Mouse (Mus musculus) megakaryocyte, embryonic 14.5 days (primary cell): ENCODE data around the gene Tmem97.
"Not testable (repeated sequence)": the region's sequence is repeated elsewhere in the genome, so short reads cannot be mapped to it uniquely, and the experiment has no call there.

Source experiments
- FLI1 ChIP-seq: IDR thresholded peaks from 2 replicates; pipeline ENCODE4 v1.6.1; 2012; ENCODE audit warnings: low read length, inconsistent platforms, mixed read lengths
- GATA1 ChIP-seq: IDR thresholded peaks from 3 replicates; pipeline ENCODE4 v1.6.1; 2012; ENCODE audit warnings: mixed read lengths, low read length, inconsistent platforms, borderline replicate concordance

DNA sequence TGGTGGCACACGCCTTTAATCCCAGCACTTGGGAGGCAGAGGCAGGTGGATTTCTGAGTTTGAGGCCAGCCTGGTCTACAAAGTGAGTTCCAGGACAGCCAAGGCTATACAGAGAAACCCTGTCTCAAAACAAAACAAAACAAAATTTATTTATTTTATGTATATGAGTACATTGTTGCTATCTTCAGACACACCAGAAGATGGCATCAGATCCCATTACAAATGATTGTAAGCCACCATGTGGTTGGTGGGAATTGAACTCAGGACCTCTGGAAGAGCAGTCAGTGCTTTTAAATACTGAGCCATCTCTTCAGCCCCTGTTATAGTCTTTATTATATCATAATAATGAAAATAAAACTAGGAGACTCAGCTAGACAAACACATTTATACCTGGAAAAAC lies 37.1 kb upstream of the Tmem97 start:
- not testable (repeated sequence) for TF ChIP-seq GATA1, FLI1
